Mouse (Mus musculus) C3H10T1/2 (cell line): ENCODE data around the gene 5430403G16Rik. TPM values are rescaled to one million over a fixed set of nuclear protein-coding genes. Genes with fewer than 3 reads are reported as not detected.

Source experiments
- polyA plus RNA-seq, 2 experiments: library from polyadenylated mRNA; unstranded; fragments of >200 nt; fragmentation: generic; extraction: Trizol; gene quantifications; one replicate each; pipeline ENCODE4 v1.2.1; 2012; ENCODE audit warnings: missing spikeins in 2 of 2

Gene 5430403G16Rik
- under 1 TPM; 0.01 to 0.25 TPM for polyA plus RNA-seq

GRCm38 (mm10) chr5:109690537-109691201, at the start of gene 5430403G16Rik:
Gene 5430403G16Rik (minus strand): TSS chr5:109691041.

Other genes starting within 250 kb of the 5430403G16Rik start
- 10 to 100 TPM; 11.3 to 32.4 TPM for gene Crlf2, start 132.0 kb downstream of the 5430403G16Rik start, polyA plus RNA-seq
- 1 to 10 TPM in 1 of 2 experiments, under 1 TPM in 1; 0.22 to 1.2 TPM for gene 4930522L14Rik, start 60.8 kb upstream of the 5430403G16Rik start, polyA plus RNA-seq
- under 1 TPM; 0.07 to 0.52 TPM for gene Gm15446, start 232.4 kb upstream of the 5430403G16Rik start, polyA plus RNA-seq